ENCODE assay signal across 24 mouse cellular contexts in the genomic region with DNA sequence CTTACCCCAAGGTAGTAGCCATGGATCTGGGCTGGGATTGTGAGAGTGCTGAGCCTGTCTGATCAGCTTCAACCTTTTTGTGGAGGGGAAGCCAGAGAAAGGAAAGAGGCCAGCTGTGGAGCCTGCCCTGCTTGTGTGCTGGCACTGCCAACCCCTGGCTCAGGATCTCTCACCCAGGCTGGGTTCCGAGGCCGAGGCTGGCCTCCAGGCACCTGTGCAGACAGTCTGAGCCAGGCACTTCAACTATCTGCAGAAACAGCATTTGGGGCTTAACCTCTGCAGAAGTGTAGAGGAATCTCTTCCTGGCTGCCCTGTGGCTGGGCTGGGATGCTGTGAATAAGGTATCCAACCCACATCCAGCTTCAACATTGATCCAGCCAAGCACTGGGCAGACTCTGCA. TPM values are rescaled to one million over a fixed set of nuclear protein-coding genes. Genes with fewer than 3 reads are reported as not detected.
"Had no signal": no experiment of that assay in that cellular context is flagged by ENCODE, and none has a peak within 500 bp of the region (broad histone marks: within the 10 kb centered on the region; RNA-seq: fewer than 3 reads in every experiment).

No protein-coding gene starts in this region.

- DNase-seq: cerebellum, adult 18-20 months; cerebellum, adult 2 months; cerebellum, adult 8-10 months; cerebellum, adult 9-10 months; cerebellum, adult 9-11 months; cerebellum, postnatal 14 days; cerebellum, postnatal 25 days; cerebellum, postnatal 36 days; embryo, embryonic 11 days; forebrain, postnatal 0 days; heart, adult 11 months; heart, adult 18-20 months; heart, adult 2 months had no signal

- H3K27ac ChIP-seq: embryonic facial prominence, embryonic 10.5 days; embryonic facial prominence, embryonic 12.5 days; embryonic facial prominence, embryonic 13.5 days; embryonic facial prominence, embryonic 15.5 days; forebrain, embryonic 10.5 days; forebrain, embryonic 12.5 days; forebrain, embryonic 13.5 days; forebrain, embryonic 15.5 days; heart, adult 2 months; heart, embryonic 10.5 days had no signal

- H3K4me3 ChIP-seq: embryonic facial prominence, embryonic 10.5 days; embryonic facial prominence, embryonic 12.5 days; embryonic facial prominence, embryonic 13.5 days; embryonic facial prominence, embryonic 15.5 days; erythroblast, embryonic 14.5 days; forebrain, embryonic 10.5 days; forebrain, embryonic 12.5 days; forebrain, embryonic 13.5 days; forebrain, embryonic 15.5 days; heart, adult 2 months; heart, embryonic 10.5 days had no signal

RNA-seq across cellular contexts. Expression of gene Ebf3, which starts 19.7 kb away (rescaled TPM):
- total RNA-seq: common myeloid progenitor, adult 5-6 weeks had no signal
